Mouse (Mus musculus): ENCODE measurements at regions not wholly inside any gene's neighbourhood (a gene's known extent, or its start where the extent isn't known, plus 50 kb on each side); places are given as distances from the start of the nearest gene placed in this dataset.
"Not testable (repeated sequence)": the region's sequence is repeated elsewhere in the genome, so short reads cannot be mapped to it uniquely, and the experiment has no call there.

- DNase-seq (ENCODE audit: low read depth, low spot score), result no peak
Measured at GRCm38 (mm10) chr4:81600396-81600795, 157.8 kb upstream of the Mpdz start.

DNA sequence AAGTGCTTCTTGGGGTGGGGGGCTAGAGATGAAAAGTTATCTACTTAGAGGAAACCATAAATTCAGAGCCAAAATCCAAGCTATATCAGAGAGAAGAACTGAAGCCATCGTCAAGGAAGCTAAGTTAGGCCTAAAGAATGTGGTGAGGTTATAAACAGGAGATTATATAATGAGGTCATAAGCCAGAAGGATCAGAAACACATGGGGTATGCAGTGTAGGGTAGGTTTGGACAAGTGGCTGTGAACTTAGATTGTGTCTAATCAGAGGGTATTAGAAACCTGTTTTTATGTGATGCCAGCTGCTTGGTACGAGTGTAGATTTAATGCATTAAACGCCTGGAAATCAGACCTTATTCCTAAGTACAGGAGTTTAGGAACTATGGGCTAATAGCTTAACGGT lies 154.8 kb upstream of the Mpdz start:
- no peak for DNase-seq (ENCODE audit: low read depth, low spot score)

DNA sequence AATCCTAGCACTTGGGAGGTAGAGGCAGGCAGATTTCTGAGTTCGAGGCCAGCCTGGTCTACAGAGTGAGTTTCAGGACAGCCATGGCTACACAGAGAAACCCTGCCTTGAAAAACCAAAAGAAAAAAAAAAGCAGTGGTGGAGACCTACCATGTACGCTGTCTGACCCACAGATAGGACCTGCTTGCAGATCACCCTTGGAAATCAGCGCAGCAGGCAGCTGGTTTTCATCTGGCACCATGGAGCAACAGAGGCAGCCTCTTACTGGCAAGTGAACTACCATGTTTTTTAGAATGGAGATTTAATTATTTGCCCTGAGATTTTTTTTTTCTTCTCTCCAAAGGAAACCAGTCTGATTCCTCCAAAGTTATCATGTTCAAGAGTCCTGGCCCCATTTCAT lies 150.8 kb upstream of the Mpdz start:
- DNase-seq (ENCODE audit: low read depth, low spot score), result not testable (repeated sequence)

DNA sequence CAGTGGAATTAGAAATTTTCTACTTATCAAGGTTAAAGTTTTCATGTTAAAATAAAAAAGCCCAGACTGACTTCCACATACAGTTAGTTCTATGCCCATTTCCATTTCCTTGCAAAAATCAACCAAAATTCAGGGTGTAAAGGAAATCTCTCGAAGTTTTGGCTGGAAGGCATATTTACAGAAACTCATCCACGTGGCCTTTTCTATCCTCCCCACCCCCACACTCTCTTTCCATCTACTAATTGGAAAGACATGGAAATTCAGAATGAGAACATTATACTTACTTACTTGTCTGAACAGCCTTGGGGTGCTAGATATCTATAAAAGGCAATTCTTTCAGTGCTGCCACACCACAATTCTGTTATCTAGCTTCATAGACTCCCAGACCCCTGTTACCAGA lies 139.9 kb upstream of the Mpdz start:
- no peak for DNase-seq (ENCODE audit: low read depth, low spot score)

DNA sequence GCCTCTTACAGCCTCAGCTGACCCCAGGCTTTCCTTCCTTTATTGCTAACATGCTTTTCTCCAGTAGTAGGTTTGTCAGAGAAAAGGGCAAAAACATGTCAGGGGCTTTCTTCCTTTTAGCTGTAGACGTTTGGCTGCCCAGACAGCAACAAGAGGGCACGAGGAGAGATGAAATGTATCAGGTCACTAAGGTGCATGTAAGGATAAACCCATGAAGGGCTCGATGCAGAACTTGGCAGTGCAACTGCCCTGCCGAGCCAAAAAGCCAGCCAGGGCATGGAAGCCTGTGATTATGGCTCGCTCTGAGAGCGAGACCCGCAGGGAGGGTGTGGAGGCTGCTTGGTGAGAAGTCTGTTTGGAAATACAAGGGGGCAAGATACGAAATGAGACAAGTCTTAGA lies 137.9 kb upstream of the Mpdz start:
- no peak for DNase-seq (ENCODE audit: low read depth, low spot score)

- no peak for DNase-seq (ENCODE audit: low read depth, low spot score)
Measured at GRCm38 (mm10) chr4:81579389-81580110, 136.9 kb upstream of the Mpdz start.

GRCm38 (mm10) chr4:81578981-81579380 lies 136.4 kb upstream of the Mpdz start:
- no peak for DNase-seq (ENCODE audit: low read depth, low spot score)

DNA sequence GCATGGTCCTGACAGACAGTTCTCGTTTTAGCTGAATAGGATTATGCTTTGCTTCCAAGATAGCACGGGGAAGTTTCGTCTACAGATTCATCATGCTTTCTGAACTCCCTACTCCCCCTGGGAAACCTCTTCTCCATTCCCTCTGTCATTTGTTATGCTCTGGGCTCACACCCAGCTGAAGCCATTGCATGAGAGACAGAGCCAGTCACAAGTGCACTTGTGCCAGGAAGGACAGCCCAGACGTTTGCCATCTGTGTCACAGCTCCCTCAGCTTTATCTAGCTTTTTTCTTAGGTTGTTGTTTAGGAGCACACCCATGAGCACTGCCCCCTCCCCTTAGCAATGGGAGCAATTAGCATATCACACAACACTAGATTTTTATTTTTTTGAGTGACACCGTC lies 131.2 kb upstream of the Mpdz start:
- DNase-seq (ENCODE audit: low read depth, low spot score), result no peak

DNA sequence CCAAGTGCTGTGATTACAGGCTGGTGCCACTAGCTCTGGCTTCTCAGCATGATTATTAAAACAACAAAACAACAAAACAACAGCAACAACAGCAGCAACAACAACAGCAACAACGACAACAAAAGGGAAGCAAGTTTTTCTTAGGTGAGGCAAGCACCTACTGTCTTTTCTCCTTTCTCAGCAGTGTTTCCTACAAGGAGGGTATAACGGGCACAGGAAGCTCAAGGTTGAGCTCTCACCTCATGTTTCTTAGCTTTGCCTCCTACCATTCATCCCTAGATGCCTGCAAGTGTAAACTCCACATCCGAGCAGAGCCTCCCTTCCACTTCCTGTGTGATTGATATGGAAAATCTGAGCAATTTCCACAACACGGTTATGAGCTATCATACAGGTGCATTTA lies 128.1 kb upstream of the Mpdz start:
- no peak for DNase-seq (ENCODE audit: low read depth, low spot score)

- DNase-seq (ENCODE audit: low read depth, low spot score), result no peak
Measured at GRCm38 (mm10) chr4:81569531-81569930, 126.9 kb upstream of the Mpdz start.

- no peak for DNase-seq (ENCODE audit: low read depth, low spot score)
Measured at GRCm38 (mm10) chr4:81568404-81568803, 125.8 kb upstream of the Mpdz start.

DNA sequence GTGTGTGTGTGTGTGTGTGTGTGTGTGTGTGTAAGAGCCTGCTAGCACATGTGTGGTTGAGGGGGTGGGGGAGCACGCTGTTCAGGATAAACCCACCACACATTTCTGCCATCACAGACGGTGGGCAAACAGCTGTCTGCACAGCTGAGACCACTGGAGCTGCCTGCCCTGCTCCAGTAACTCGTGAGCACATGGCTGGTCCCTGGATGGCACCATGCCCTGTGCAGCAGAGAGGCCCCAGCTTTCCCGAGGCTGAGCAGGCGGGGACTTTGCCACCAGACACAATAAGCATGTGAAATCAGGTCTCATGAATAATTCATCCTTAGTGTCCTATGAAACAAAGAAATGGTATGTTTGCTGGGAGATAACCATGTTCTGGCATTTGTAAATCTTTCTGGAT lies 125.3 kb upstream of the Mpdz start:
- no peak for DNase-seq (ENCODE audit: low read depth, low spot score)

DNA sequence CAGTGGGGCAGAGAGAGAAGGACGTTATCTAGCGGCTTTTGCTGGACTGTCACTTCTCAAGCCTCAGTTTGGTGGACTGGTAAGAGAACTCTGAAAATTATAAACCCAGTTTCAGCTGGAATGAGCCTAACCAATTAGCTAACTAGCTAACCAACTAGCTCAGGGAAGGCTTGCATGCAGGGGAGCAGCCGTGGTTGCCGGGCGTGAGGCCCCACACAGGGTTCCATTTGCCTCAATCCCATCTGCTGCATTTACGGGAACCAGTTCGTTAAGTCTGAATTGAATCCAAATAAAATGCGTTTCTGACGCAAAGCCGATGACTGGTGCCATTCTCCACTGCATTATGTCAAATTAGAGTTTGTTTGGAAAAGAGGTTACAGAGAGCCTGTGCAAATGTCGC lies 123.9 kb upstream of the Mpdz start:
- DNase-seq (ENCODE audit: low read depth, low spot score), result no peak

DNA sequence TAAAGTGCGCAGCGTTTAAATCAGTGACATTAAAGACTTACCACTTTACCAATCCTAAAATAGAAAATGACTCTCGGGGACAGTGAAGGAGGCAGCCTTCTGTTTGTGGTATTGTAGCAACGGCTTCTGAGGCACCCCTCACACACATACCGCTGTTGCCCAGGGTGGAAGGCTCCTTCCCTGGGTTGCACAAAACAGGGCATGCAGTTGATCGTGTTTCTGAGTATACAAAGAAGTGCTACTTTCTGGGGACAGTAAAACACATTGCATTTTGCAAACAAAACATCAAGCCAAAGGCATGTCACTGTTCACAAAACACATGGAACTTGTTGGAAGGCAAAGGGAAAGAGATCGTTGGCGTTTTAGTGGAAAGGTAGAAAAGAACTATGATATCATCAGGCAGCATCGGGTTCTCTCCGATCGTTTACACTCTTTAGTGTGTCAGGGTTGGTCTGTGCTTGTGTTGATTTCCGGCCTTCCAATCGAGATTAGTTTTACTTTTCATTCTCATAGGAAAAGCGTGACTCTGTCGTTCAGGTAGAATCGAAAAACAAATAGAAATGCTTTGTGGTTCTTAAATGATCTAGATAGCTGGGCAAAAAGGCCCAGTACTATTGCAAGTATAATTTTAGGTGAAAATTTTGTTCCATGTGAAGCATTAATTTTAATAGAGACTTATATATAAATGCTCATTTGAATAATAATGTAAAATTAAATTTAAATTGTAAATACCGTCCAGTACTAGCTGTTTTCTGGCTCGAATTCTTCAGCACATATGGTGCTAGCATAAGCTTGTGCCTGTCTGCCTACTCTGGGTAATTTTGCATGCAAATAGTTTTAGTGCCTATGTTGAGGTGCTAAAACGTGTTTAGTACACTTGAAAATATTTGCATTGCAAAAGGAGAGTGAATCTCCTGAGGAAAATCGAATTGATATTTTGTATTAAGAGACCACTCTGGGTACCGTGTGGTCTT lies 123.1 kb upstream of the Mpdz start:
- DNase-seq (ENCODE audit: low read depth, low spot score), result no peak

GRCm38 (mm10) chr4:81564446-81564845 lies 121.8 kb upstream of the Mpdz start:
- DNase-seq (ENCODE audit: low read depth, low spot score), result peak; percentile 21

DNA sequence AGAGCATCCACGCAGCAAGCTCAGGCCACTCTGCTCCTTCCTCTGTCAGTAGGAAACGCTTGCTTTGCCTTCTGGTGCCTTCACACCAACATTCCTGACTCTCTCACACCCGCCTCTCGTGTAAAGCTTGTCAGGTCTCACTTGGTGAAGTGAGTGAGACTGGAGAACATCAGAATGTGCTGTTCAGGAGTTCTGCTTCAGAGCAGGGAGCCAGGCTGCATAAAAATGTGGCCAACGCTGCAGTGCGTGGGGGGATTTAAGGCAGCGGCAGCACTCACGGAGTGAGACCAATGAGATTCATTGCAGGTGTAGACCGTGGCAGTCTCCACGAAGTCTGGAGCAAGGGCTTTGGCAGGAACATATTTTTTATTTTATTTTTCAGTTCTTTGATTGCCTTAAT lies 121.0 kb upstream of the Mpdz start:
- DNase-seq (ENCODE audit: low read depth, low spot score), result no peak

DNA sequence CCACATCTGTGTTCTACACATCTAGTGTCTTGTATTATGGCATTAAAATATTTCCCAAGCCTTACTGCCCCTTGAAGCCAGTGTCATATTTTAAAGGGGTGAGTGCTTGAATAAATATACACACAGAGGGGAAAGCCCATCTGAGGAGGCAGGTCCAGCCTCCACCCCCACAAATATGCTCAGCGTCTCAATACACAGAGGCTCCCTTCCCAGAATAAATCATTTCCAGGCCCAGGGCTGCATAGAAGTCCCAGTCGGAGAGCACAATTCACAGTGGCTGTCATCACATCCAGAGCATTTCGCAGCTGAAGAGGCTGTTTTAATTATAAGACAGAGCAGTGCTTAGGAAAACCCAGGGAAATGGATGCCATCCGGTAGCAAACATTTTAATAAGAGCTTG lies 118.8 kb upstream of the Mpdz start:
- no peak for DNase-seq (ENCODE audit: low read depth, low spot score)

- DNase-seq (ENCODE audit: low read depth, low spot score), result no peak
Measured at GRCm38 (mm10) chr4:81550816-81551215, 108.2 kb upstream of the Mpdz start.

DNA sequence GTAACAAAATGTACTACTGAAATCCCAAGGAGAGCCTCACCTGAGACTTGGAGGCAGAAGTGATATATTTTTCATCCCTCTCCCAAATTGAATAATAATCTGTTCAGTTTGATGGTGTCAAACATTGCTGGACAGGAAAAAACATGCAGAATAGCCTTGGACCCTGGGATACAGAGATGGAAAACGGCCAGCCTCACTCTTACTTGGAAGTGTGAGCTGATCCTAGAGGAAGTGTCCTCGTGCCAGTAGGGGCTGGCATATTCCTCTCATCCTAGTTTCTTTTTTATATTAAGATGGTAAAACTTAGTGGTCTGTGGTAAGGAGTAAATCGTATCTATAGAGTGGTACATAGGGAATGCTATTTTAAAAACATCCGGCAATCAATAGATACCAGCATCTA lies 107.6 kb upstream of the Mpdz start:
- no peak for DNase-seq (ENCODE audit: low read depth, low spot score)

GRCm38 (mm10) chr4:81540496-81540895 lies 97.9 kb upstream of the Mpdz start:
- DNase-seq (ENCODE audit: low read depth, low spot score), result no peak

DNA sequence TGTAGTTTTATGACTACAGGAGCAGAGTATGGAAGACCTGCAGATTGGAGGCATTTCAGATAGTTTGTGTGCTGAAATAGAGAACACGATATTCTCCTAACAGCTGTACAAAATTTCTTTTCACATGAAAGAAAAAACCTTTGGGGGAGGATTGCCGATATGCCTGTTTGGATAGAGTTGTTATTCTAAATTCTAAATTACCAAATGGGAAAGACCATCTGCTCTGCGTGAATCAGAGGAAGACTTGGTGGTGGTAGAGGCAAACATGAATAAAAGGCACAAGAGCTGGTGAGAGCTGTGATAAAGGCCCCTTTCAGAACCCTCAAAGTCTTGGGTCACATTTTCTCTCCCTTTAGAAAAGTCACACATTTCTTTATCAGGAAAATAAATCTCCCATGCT lies 96.9 kb upstream of the Mpdz start:
- no peak for DNase-seq (ENCODE audit: low read depth, low spot score)

DNA sequence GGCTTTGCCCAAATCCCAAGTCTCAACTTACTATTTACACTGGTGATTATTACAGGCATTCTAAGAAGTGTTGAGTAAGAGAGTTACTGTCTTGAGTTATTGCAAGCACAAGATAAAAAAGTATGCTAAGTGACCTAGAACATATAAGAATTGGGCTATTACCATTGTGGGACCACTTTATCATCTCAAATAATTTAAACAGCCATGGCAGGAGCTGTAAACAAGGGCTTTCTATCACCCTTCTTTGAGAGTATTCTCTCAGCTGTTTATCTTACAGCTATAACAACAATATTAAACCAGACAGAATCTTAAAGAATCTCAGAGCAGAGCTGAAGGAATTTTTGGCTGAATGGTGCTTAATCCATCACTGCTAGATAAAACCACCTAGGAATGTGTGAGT lies 94.2 kb upstream of the Mpdz start:
- DNase-seq (ENCODE audit: low read depth, low spot score), result no peak

DNA sequence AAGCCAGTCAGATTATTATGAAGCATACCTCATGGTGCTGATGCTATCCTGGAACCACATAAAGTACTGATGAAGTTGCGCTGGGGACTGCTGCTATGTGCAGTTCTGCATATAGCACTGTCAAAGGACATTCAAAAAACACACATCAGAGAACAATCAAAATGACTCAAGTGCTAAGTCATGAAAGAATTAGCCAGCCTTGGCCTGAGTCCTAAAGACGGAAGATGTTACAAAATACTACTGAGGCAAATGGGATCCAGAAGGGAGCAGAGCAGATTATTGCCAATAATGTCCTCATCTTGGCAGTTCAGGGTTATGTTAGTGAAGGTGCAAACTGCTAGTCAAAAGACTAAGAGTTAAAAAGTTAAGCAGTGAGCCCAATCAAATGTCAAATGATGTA lies 87.9 kb upstream of the Mpdz start:
- no peak for DNase-seq (ENCODE audit: low read depth, low spot score)

Data from ZHBTc4 (cell line).